Mouse (Mus musculus): ENCODE measurements around the gene Pheta1. TPM values are rescaled to one million over a fixed set of nuclear protein-coding genes. Genes with fewer than 3 reads are reported as not detected.

Pheta1 gene
- polyA plus RNA-seq, 1 experiment from 2014 or later, result 22.2 TPM

- Histone ChIP-seq H3K4me3 (ENCODE audit: low read depth, low read length) (no peak overlapping the region), H3K36me3 (ENCODE audit: insufficient read depth) (peaks cover 13% of the 10 kb centered on the region), H3K9me3 (ENCODE audit: low read depth, low read length) (no peaks in the 10 kb centered on the region), H3K27me3 (ENCODE audit: insufficient read depth, low read length) (peaks cover 6% of the 10 kb centered on the region), H3K9ac (no peak overlapping the region), H3K4me1 (ENCODE audit: insufficient read depth) (peaks cover 34% of the 10 kb centered on the region), H3K4me2 (peak overlapping the region; percentile 16; the same call in 1 of the 2 replicates), H3K27ac (ENCODE audit: low read depth) (no peak overlapping the region)
- TF ChIP-seq CTCF (IDR thresholded peaks at IDR 0.05; ENCODE audit: low read depth), result no peak
- DNase-seq, result peak; percentile 81
- WGBS, result 55% methylated on average over 6 of the region's 6 CpGs
- peak; percentile 12; the same call in 1 of the 2 replicates for ATAC-seq (ENCODE audit: insufficient read depth)
These were observed 16.2 kb upstream of the Pheta1 start for GRCm38 (mm10) chr5:121832376-121833155.

- H3K4me3 ChIP-seq (ENCODE audit: low read depth, low read length), result no peak overlapping the region
- H3K27me3 ChIP-seq (ENCODE audit: insufficient read depth, low read length), result peaks cover 5% of the 10 kb centered on the region
- H3K9me3 ChIP-seq (ENCODE audit: low read depth, low read length), result no peaks in the 10 kb centered on the region
- peaks cover 40% of the 10 kb centered on the region for H3K4me1 ChIP-seq (ENCODE audit: insufficient read depth)
- ATAC-seq (ENCODE audit: insufficient read depth) (no peak), DNase-seq (no peak)
- H3K36me3 ChIP-seq (ENCODE audit: insufficient read depth), result peaks cover 7% of the 10 kb centered on the region
- no peak for TF ChIP-seq CTCF (IDR thresholded peaks at IDR 0.05; ENCODE audit: low read depth)
- H3K27ac ChIP-seq (ENCODE audit: low read depth), result peak overlapping the region; percentile 28; the same call in 1 of the 2 replicates
- no peak overlapping the region for H3K9ac ChIP-seq
- H3K4me2 ChIP-seq, result peak overlapping the region; percentile 85
- WGBS, result 72% methylated on average over 2 of the region's 2 CpGs
These were observed 15.6 kb upstream of the Pheta1 start for GRCm38 (mm10) chr5:121833159-121833558.

GRCm38 (mm10) chr5:121833572-121834240 lies 15.1 kb upstream of the Pheta1 start:
- 37% methylated on average over 10 of the region's 10 CpGs for WGBS
- Histone ChIP-seq H3K9ac (no peak overlapping the region), H3K9me3 (ENCODE audit: low read depth, low read length) (no peaks in the 10 kb centered on the region), H3K27ac (ENCODE audit: low read depth) (peak overlapping the region; percentile 48; the same call in 1 of the 2 replicates), H3K27me3 (ENCODE audit: insufficient read depth, low read length) (no peaks in the 10 kb centered on the region; the same call in 1 of the 2 replicates), H3K36me3 (ENCODE audit: insufficient read depth) (0 out of 2 replicates have a peak, but pooled peaks cover 1% of the 10 kb centered on the region), H3K4me1 (ENCODE audit: insufficient read depth) (peaks cover 41% of the 10 kb centered on the region), H3K4me2 (peak overlapping the region; percentile 85), H3K4me3 (ENCODE audit: low read depth, low read length) (peak overlapping the region; percentile 78)
- peak; percentile 76 for DNase-seq
- ATAC-seq (ENCODE audit: insufficient read depth), result 0 out of 2 replicates have a peak, but pooled peaks have one; percentile 3
- no peak for TF ChIP-seq CTCF (IDR thresholded peaks at IDR 0.05; ENCODE audit: low read depth)

GRCm38 (mm10) chr5:121834241-121834606 lies 14.6 kb upstream of the Pheta1 start:
- Histone ChIP-seq H3K36me3 (ENCODE audit: insufficient read depth) (no peaks in the 10 kb centered on the region), H3K9ac (no peak overlapping the region), H3K27me3 (ENCODE audit: insufficient read depth, low read length) (no peaks in the 10 kb centered on the region; the same call in 1 of the 2 replicates), H3K9me3 (ENCODE audit: low read depth, low read length) (no peaks in the 10 kb centered on the region), H3K27ac (ENCODE audit: low read depth) (peak overlapping the region; percentile 48; the same call in 1 of the 2 replicates), H3K4me1 (ENCODE audit: insufficient read depth) (peaks cover 41% of the 10 kb centered on the region), H3K4me3 (ENCODE audit: low read depth, low read length) (peak overlapping the region; percentile 78), H3K4me2 (peak overlapping the region; percentile 85)
- 69% methylated on average over 7 of the region's 7 CpGs for WGBS
- ATAC-seq (ENCODE audit: insufficient read depth) (no peak), DNase-seq (no peak)
- TF ChIP-seq CTCF (IDR thresholded peaks at IDR 0.05; ENCODE audit: low read depth), result no peak

- H3K4me2 ChIP-seq, result peak overlapping the region; percentile 85
- TF ChIP-seq CTCF (IDR thresholded peaks at IDR 0.05; ENCODE audit: low read depth), result no peak
- peak overlapping the region; percentile 78 for H3K4me3 ChIP-seq (ENCODE audit: low read depth, low read length)
- H3K9ac ChIP-seq, result peak overlapping the region; percentile 69
- no peaks in the 10 kb centered on the region; the same call in 1 of the 2 replicates for H3K27me3 ChIP-seq (ENCODE audit: insufficient read depth, low read length)
- H3K36me3 ChIP-seq (ENCODE audit: insufficient read depth), result no peaks in the 10 kb centered on the region
- WGBS, result 24% methylated on average over 12 of the region's 12 CpGs
- DNase-seq, result no peak
- no peak for ATAC-seq (ENCODE audit: insufficient read depth)
- no peaks in the 10 kb centered on the region for H3K9me3 ChIP-seq (ENCODE audit: low read depth, low read length)
- H3K4me1 ChIP-seq (ENCODE audit: insufficient read depth), result peaks cover 41% of the 10 kb centered on the region
- no peak overlapping the region for H3K27ac ChIP-seq (ENCODE audit: low read depth)
These were observed 13.6 kb upstream of the Pheta1 start for GRCm38 (mm10) chr5:121834991-121835747.

GRCm38 (mm10) chr5:121835949-121836691 lies 12.7 kb upstream of the Pheta1 start:
- under 1% methylated on average over 51 of the region's 51 CpGs for WGBS
- H3K4me3 ChIP-seq (ENCODE audit: low read depth, low read length), result peak overlapping the region; percentile 78
- H3K9me3 ChIP-seq (ENCODE audit: low read depth, low read length), result no peaks in the 10 kb centered on the region
- ATAC-seq (ENCODE audit: insufficient read depth) (no peak), DNase-seq (peak; percentile 46)
- peak overlapping the region; percentile 85 for H3K4me2 ChIP-seq
- peak overlapping the region; percentile 69 for H3K9ac ChIP-seq
- H3K27me3 ChIP-seq (ENCODE audit: insufficient read depth, low read length), result no peaks in the 10 kb centered on the region; the same call in 1 of the 2 replicates
- no peak for TF ChIP-seq CTCF (IDR thresholded peaks at IDR 0.05; ENCODE audit: low read depth)
- H3K36me3 ChIP-seq (ENCODE audit: insufficient read depth), result no peaks in the 10 kb centered on the region
- H3K4me1 ChIP-seq (ENCODE audit: insufficient read depth), result peaks cover 41% of the 10 kb centered on the region
- peak overlapping the region; percentile 85; the same call in 1 of the 2 replicates for H3K27ac ChIP-seq (ENCODE audit: low read depth)
